Mouse (Mus musculus): Measurements from ENCODE around the gene Nr4a1. TPM values are rescaled to one million over a fixed set of nuclear protein-coding genes. Genes with fewer than 3 reads are reported as not detected.

The Nr4a1 gene
- polyA plus RNA-seq, 1 experiment from 2014 or later, result 9.5 TPM

DNA sequence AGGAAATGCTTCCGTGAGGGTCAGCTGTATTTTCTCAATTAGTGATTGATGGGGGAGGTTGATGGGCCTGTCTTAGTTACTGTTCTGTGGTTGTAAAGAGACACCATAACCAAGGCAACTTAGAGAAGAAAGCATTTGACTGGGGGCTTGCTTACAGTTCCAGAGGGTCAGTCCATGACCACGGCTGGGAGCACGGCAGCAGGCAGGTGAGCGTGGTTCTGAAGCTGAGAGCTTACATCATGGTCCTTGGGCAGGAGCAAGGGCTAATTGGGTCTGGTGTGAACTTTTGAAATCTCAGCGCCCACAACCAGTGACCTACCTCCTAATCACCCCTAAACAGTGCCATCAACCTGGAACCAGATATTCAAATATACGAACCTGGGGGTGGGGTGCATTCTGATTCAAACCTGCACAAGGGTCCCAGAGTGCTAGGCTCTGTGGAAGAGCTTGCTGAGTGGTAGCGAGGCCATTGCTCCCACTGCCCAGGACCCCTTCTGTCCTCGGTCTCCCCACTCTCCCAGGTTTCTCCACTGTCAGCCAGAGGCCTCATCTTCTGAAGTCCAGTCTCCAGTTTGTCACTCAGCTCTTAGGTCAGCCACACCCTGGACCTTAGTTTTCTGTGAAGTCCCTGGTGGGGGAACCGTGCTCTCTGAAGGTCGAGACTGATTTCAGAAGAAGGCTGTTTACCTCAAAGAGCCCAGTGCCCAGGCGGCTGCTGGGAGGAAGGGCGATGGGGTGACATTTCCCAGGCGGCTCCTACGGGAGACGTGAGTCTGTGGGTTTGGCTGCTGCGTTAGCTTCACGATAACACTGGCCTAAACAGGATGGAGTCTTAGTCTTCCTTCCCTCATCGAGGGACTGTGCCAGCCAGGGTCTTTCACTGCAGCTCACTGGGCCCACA is 63.1 kb downstream of the Nr4a1 start:
- H3K4me3 ChIP-seq (replicated peaks; ENCODE audit: low read depth, low read length), result no peak overlapping the region
- no peak overlapping the region for H3K27ac ChIP-seq
- H3K9me3 ChIP-seq (replicated peaks; ENCODE audit: low read length), result no peaks in the 10 kb centered on the region
- no peak for DNase-seq (ENCODE audit: low spot score)
- no peak overlapping the region for H3K9ac ChIP-seq (ENCODE audit: low read depth, low read length)
- no peak for TF ChIP-seq CTCF (IDR thresholded peaks at IDR 0.05; ENCODE audit: low read depth)
- 58% methylated on average over 18 of the region's 18 CpGs for WGBS
- ATAC-seq (replicated peaks; ENCODE audit: low FRiP score, low read depth), result no peak
- H3K4me2 ChIP-seq (ENCODE audit: low read length), result peak overlapping the region; percentile 57; the same call in 1 of the 2 replicates
- 0 out of 2 replicates have a peak, but pooled peaks cover 6% of the 10 kb centered on the region for H3K4me1 ChIP-seq (replicated peaks; ENCODE audit: insufficient read depth, low read length)
- H3K27me3 ChIP-seq (ENCODE audit: insufficient read depth, low read length), result no peaks in the 10 kb centered on the region
- no peaks in the 10 kb centered on the region for H3K36me3 ChIP-seq (ENCODE audit: insufficient read depth, low read length)

DNA sequence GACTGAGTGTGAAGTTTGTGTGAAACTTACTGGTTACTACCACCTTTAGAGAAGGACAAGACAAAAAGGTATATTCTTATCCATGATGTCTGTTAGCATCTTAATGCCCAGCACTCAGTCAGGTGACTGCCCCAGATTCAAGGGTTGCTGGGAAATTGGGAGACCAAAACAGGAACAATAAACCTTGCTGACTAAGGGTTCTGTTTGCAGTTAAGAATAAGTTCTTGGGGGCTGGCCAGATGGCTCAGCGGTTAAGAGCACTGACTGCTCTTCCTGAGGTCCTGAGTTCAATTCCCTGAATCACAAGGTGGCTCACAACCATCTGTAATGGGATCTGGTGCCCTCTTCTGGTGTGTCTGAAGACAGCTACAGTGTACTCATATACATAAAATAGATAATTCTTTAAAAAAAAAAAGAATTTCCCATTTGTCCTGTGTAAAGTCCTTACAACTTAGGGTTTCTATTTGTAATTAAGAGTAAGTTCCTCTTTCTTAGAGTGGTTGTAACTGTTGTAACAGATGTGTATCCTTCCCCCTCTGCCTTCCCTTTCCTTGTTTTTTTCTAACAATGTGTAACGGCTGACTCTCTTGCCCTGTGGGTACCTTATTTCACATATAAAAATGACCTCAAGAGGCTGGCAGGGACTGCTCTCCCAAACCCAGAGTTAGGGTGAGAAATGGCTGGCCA is 63.9 kb downstream of the Nr4a1 start:
- Histone ChIP-seq H3K27me3 (ENCODE audit: insufficient read depth, low read length) (no peaks in the 10 kb centered on the region), H3K27ac (no peak overlapping the region), H3K36me3 (ENCODE audit: insufficient read depth, low read length) (no peaks in the 10 kb centered on the region), H3K9ac (ENCODE audit: low read depth, low read length) (no peak overlapping the region), H3K9me3 (replicated peaks; ENCODE audit: low read length) (no peaks in the 10 kb centered on the region), H3K4me2 (ENCODE audit: low read length) (no peak overlapping the region), H3K4me3 (replicated peaks; ENCODE audit: low read depth, low read length) (no peak overlapping the region), H3K4me1 (replicated peaks; ENCODE audit: insufficient read depth, low read length) (0 out of 2 replicates have a peak, but pooled peaks cover 6% of the 10 kb centered on the region)
- DNase-seq (ENCODE audit: low spot score) (no peak), ATAC-seq (replicated peaks; ENCODE audit: low FRiP score, low read depth) (no peak)
- 73% methylated on average over 2 of the region's 2 CpGs for WGBS
- TF ChIP-seq CTCF (IDR thresholded peaks at IDR 0.05; ENCODE audit: low read depth), result no peak

DNA sequence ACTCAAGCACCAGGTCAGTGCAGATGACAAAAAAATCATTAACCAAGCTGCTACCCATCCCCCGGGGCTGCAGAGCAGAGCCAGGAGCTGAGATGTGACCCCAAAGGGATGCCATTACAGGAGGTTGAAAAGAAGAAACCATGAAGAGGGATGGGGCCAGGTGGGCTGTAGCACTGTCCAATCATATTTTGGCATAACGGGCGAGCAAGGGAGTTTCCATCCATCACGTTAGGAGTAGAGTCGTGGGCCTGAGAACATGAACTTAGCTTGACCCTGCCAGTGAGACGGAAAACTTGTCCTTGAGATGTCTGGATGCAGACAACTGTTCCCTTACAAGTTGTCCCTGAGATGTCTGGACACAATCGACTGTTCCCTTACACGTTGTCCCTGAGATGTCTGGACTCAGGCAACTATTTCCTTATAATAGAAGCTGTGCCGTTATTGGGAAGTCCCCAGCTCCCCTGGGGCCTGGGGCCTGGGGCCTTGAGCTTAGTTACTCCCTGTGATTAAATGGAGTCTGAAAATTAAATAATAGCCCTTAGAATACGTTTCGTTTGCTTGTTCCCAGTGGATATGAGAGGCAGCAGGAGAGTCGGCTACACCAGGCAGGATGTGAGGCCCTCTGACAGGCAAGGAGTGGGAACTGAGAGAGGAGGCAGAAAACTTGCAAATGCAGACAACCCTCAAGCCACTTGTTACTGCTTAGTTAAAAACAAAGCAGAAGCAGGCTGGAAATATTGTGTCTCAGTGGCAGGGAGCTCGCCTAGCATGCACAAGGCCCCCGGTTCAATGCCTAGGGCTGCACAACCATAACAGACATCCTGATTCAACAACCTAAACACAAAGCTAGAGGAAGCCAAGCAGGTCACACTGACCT is 65.1 kb downstream of the Nr4a1 start:
- WGBS, result 44% methylated on average over 14 of the region's 14 CpGs
- no peak for DNase-seq (ENCODE audit: low spot score)

DNA sequence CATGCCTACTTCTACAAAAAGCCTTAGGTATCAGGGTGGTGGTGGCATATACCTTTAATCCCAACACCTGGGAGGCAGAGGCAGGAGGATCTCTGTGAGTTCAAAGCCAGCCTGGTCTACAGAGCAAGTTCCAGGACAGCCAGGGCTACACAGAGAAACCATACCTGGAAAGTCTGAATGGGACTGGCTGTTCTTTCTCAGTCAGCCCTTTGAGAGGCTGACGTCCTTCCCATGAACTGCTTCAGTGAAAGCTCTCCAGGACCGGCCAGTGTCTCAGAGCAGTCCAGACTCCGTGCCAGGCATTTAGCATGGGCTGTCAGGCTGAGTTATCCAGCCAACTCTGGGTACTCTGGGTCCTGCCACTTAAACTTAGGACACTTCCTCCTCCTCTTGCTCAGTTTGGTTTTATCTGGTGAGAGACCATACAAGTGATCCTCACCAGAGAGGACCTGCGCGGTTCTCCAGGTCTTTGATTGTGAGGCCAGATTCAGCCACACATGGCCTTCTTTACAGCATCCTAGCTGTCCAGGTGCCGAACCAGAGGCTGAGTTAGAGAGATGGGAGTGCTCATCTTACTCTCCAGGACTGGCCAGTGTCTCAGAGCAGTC is 66.0 kb downstream of the Nr4a1 start:
- DNase-seq (ENCODE audit: low spot score) (no peak), ATAC-seq (replicated peaks; ENCODE audit: low FRiP score, low read depth) (no peak; the same call in 1 of the 2 replicates)
- Histone ChIP-seq H3K36me3 (ENCODE audit: insufficient read depth, low read length) (no peaks in the 10 kb centered on the region), H3K4me3 (replicated peaks; ENCODE audit: low read depth, low read length) (no peak overlapping the region), H3K4me1 (replicated peaks; ENCODE audit: insufficient read depth, low read length) (0 out of 2 replicates have a peak, but pooled peaks cover 6% of the 10 kb centered on the region), H3K9me3 (replicated peaks; ENCODE audit: low read length) (no peaks in the 10 kb centered on the region), H3K9ac (ENCODE audit: low read depth, low read length) (no peak overlapping the region), H3K27ac (peak overlapping the region; percentile 57), H3K4me2 (ENCODE audit: low read length) (no peak overlapping the region), H3K27me3 (ENCODE audit: insufficient read depth, low read length) (no peaks in the 10 kb centered on the region)
- TF ChIP-seq CTCF (IDR thresholded peaks at IDR 0.05; ENCODE audit: low read depth), result no peak
- WGBS, result 74% methylated on average over 6 of the region's 6 CpGs

More for the DNA sequence above, 65.1 kb downstream of the Nr4a1 start:
- ATAC-seq (replicated peaks; ENCODE audit: low FRiP score, low read depth), result no peak
- TF ChIP-seq CTCF (IDR thresholded peaks at IDR 0.05; ENCODE audit: low read depth), result no peak
- Histone ChIP-seq H3K36me3 (ENCODE audit: insufficient read depth, low read length) (no peaks in the 10 kb centered on the region), H3K27ac (peak overlapping the region; percentile 61), H3K27me3 (ENCODE audit: insufficient read depth, low read length) (no peaks in the 10 kb centered on the region), H3K4me1 (replicated peaks; ENCODE audit: insufficient read depth, low read length) (0 out of 2 replicates have a peak, but pooled peaks cover 6% of the 10 kb centered on the region), H3K4me2 (ENCODE audit: low read length) (no peak overlapping the region), H3K4me3 (replicated peaks; ENCODE audit: low read depth, low read length) (no peak overlapping the region), H3K9me3 (replicated peaks; ENCODE audit: low read length) (no peaks in the 10 kb centered on the region), H3K9ac (ENCODE audit: low read depth, low read length) (no peak overlapping the region)

DNA sequence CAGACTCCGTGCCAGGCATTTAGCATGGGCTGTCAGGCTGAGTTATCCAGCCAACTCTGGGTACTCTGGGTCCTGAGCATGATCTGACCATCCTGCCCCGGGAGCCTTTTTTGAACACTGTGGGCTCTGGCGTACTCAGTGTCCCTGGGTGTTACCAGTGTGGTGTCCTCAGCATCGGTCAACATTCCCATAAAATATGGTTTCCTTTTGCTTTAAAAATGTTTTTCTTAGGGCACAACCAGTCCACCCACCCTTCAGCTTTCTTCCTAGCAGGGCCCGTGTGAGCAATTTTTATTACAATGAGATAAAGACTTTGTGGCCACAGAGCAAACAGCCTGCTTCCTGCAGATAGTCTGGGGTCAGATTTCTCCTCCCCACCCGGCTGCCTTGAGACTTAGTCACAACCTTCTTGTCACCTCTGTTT is 66.6 kb downstream of the Nr4a1 start:
- DNase-seq (ENCODE audit: low spot score), result peak; percentile 58

More for the DNA sequence above, 66.6 kb downstream of the Nr4a1 start:
- no peaks in the 10 kb centered on the region for H3K27me3 ChIP-seq (ENCODE audit: insufficient read depth, low read length)
- H3K4me2 ChIP-seq (ENCODE audit: low read length), result no peak overlapping the region
- H3K4me3 ChIP-seq (replicated peaks; ENCODE audit: low read depth, low read length), result no peak overlapping the region
- H3K36me3 ChIP-seq (ENCODE audit: insufficient read depth, low read length), result no peaks in the 10 kb centered on the region
- TF ChIP-seq CTCF (IDR thresholded peaks at IDR 0.05; ENCODE audit: low read depth), result no peak
- ATAC-seq (replicated peaks; ENCODE audit: low FRiP score, low read depth), result no peak; the same call in 1 of the 2 replicates
- H3K9ac ChIP-seq (ENCODE audit: low read depth, low read length), result no peak overlapping the region
- 26% methylated on average over 6 of the region's 6 CpGs for WGBS
- 0 out of 2 replicates have a peak, but pooled peaks cover 6% of the 10 kb centered on the region for H3K4me1 ChIP-seq (replicated peaks; ENCODE audit: insufficient read depth, low read length)
- no peaks in the 10 kb centered on the region for H3K9me3 ChIP-seq (replicated peaks; ENCODE audit: low read length)
- H3K27ac ChIP-seq, result peak overlapping the region; percentile 62

Data from kidney, postnatal 0 days (tissue).